Mouse (Mus musculus): ENCODE measurements at regions not wholly inside any gene's neighbourhood (a gene's known extent, or its start where the extent isn't known, plus 50 kb on each side); places are given as distances from the start of the nearest gene placed in this dataset.

GRCm38 (mm10) chr8:113300273-113300843 lies 335.0 kb upstream of the Mon1b start:
- in situ Hi-C loops (cut with MboI; ENCODE audit: low sequenced_read_pairs in 2 of 2, unreplicated experiment in 2 of 2) = no loop called here

GRCm38 (mm10) chr8:113303426-113303825 lies 332.0 kb upstream of the Mon1b start:
- no peak for DNase-seq (ENCODE audit: low read depth, low spot score)
- in situ Hi-C loops (cut with MboI; ENCODE audit: low sequenced_read_pairs in 2 of 2, unreplicated experiment in 2 of 2) = no loop called here

More at GRCm38 (mm10) chr8:113300273-113300843, 335.0 kb upstream of the Mon1b start:
- no peaks in the 10 kb centered on the region for H3K9me3 ChIP-seq (ENCODE audit: control insufficient read depth, insufficient read depth, low read depth, low read length)
- H3K4me3 ChIP-seq (ENCODE audit: insufficient read depth in 1 of 2, low read depth in 1 of 2, low read length in 2 of 2, poor library complexity in 1 of 2, severe bottlenecking in 1 of 2) = no peak overlapping the region
- H3K36me3 ChIP-seq (ENCODE audit: control insufficient read depth, insufficient read depth, low read length, poor library complexity, severe bottlenecking) = no peaks in the 10 kb centered on the region
- DNase-seq (ENCODE audit: low read depth, low spot score) = no peak
- no peak overlapping the region for H3K27ac ChIP-seq (ENCODE audit: insufficient read depth, low read depth, low read length, poor library complexity, severe bottlenecking)
- H3K4me1 ChIP-seq (ENCODE audit: control insufficient read depth in 2 of 2, insufficient read depth in 2 of 2, low read length in 2 of 2, poor library complexity in 1 of 2) = no peaks in the 10 kb centered on the region
- TF ChIP-seq MAFK (IDR thresholded peaks at IDR 0.05; ENCODE audit: insufficient read depth, low read depth, low read length) (no peak), HCFC1 (IDR thresholded peaks at IDR 0.05; ENCODE audit: borderline replicate concordance, insufficient read depth, low read length) (no peak), ZNF384 (IDR thresholded peaks at IDR 0.05; ENCODE audit: low read depth, low read length) (no peak), ZC3H11A (IDR thresholded peaks at IDR 0.05; ENCODE audit: borderline replicate concordance, low read depth, low read length) (no peak), CHD2 (IDR thresholded peaks at IDR 0.05; ENCODE audit: low read depth, low read length) (no peak)
- no peak overlapping the region for H3K9ac ChIP-seq (ENCODE audit: insufficient read depth, low read depth, low read length, poor library complexity, severe bottlenecking)

GRCm38 (mm10) chr8:113317169-113317568 lies 318.2 kb upstream of the Mon1b start:
- no peaks in the 10 kb centered on the region for H3K36me3 ChIP-seq (ENCODE audit: control insufficient read depth, insufficient read depth, low read length, poor library complexity, severe bottlenecking)
- TF ChIP-seq CHD2 (IDR thresholded peaks at IDR 0.05; ENCODE audit: low read depth, low read length) (no peak), HCFC1 (IDR thresholded peaks at IDR 0.05; ENCODE audit: borderline replicate concordance, insufficient read depth, low read length) (no peak), ZC3H11A (IDR thresholded peaks at IDR 0.05; ENCODE audit: borderline replicate concordance, low read depth, low read length) (no peak), ZNF384 (IDR thresholded peaks at IDR 0.05; ENCODE audit: low read depth, low read length) (no peak), MAFK (IDR thresholded peaks at IDR 0.05; ENCODE audit: insufficient read depth, low read depth, low read length) (no peak)
- no peak overlapping the region for H3K9ac ChIP-seq (ENCODE audit: insufficient read depth, low read depth, low read length, poor library complexity, severe bottlenecking)
- in situ Hi-C loops (cut with MboI; ENCODE audit: low sequenced_read_pairs in 2 of 2, unreplicated experiment in 2 of 2) = no loop called here
- no peaks in the 10 kb centered on the region for H3K4me1 ChIP-seq (ENCODE audit: control insufficient read depth in 2 of 2, insufficient read depth in 2 of 2, low read length in 2 of 2, poor library complexity in 1 of 2)
- no peaks in the 10 kb centered on the region for H3K9me3 ChIP-seq (ENCODE audit: control insufficient read depth, insufficient read depth, low read depth, low read length)
- DNase-seq (ENCODE audit: low read depth, low spot score) = no peak
- no peak overlapping the region for H3K4me3 ChIP-seq (ENCODE audit: insufficient read depth in 1 of 2, low read depth in 1 of 2, low read length in 2 of 2, poor library complexity in 1 of 2, severe bottlenecking in 1 of 2)
- H3K27ac ChIP-seq (ENCODE audit: insufficient read depth, low read depth, low read length, poor library complexity, severe bottlenecking) = no peak overlapping the region

More at GRCm38 (mm10) chr8:113303426-113303825, 332.0 kb upstream of the Mon1b start:
- Histone ChIP-seq H3K4me1 (ENCODE audit: control insufficient read depth in 2 of 2, insufficient read depth in 2 of 2, low read length in 2 of 2, poor library complexity in 1 of 2) (no peaks in the 10 kb centered on the region), H3K27ac (ENCODE audit: insufficient read depth, low read depth, low read length, poor library complexity, severe bottlenecking) (no peak overlapping the region), H3K9ac (ENCODE audit: insufficient read depth, low read depth, low read length, poor library complexity, severe bottlenecking) (no peak overlapping the region), H3K36me3 (ENCODE audit: control insufficient read depth, insufficient read depth, low read length, poor library complexity, severe bottlenecking) (no peaks in the 10 kb centered on the region), H3K9me3 (ENCODE audit: control insufficient read depth, insufficient read depth, low read depth, low read length) (no peaks in the 10 kb centered on the region), H3K4me3 (ENCODE audit: insufficient read depth in 1 of 2, low read depth in 1 of 2, low read length in 2 of 2, poor library complexity in 1 of 2, severe bottlenecking in 1 of 2) (no peak overlapping the region)
- TF ChIP-seq ZC3H11A (IDR thresholded peaks at IDR 0.05; ENCODE audit: borderline replicate concordance, low read depth, low read length) (no peak), ZNF384 (IDR thresholded peaks at IDR 0.05; ENCODE audit: low read depth, low read length) (no peak), MAFK (IDR thresholded peaks at IDR 0.05; ENCODE audit: insufficient read depth, low read depth, low read length) (no peak), HCFC1 (IDR thresholded peaks at IDR 0.05; ENCODE audit: borderline replicate concordance, insufficient read depth, low read length) (no peak), CHD2 (IDR thresholded peaks at IDR 0.05; ENCODE audit: low read depth, low read length) (no peak)

GRCm38 (mm10) chr8:113331576-113331975 lies 303.8 kb upstream of the Mon1b start:
- no peaks in the 10 kb centered on the region for H3K36me3 ChIP-seq (ENCODE audit: control insufficient read depth, insufficient read depth, low read length, poor library complexity, severe bottlenecking)
- no peaks in the 10 kb centered on the region for H3K4me1 ChIP-seq (ENCODE audit: control insufficient read depth in 2 of 2, insufficient read depth in 2 of 2, low read length in 2 of 2, poor library complexity in 1 of 2)
- TF ChIP-seq CHD2 (IDR thresholded peaks at IDR 0.05; ENCODE audit: low read depth, low read length) (no peak), ZNF384 (IDR thresholded peaks at IDR 0.05; ENCODE audit: low read depth, low read length) (no peak), ZC3H11A (IDR thresholded peaks at IDR 0.05; ENCODE audit: borderline replicate concordance, low read depth, low read length) (no peak), HCFC1 (IDR thresholded peaks at IDR 0.05; ENCODE audit: borderline replicate concordance, insufficient read depth, low read length) (no peak), MAFK (IDR thresholded peaks at IDR 0.05; ENCODE audit: insufficient read depth, low read depth, low read length) (no peak)
- in situ Hi-C loops (cut with MboI; ENCODE audit: low sequenced_read_pairs in 2 of 2, unreplicated experiment in 2 of 2) = no loop called here
- no peak overlapping the region for H3K9ac ChIP-seq (ENCODE audit: insufficient read depth, low read depth, low read length, poor library complexity, severe bottlenecking)
- no peak for DNase-seq (ENCODE audit: low read depth, low spot score)
- no peak overlapping the region for H3K4me3 ChIP-seq (ENCODE audit: insufficient read depth in 1 of 2, low read depth in 1 of 2, low read length in 2 of 2, poor library complexity in 1 of 2, severe bottlenecking in 1 of 2)
- no peak overlapping the region for H3K27ac ChIP-seq (ENCODE audit: insufficient read depth, low read depth, low read length, poor library complexity, severe bottlenecking)
- H3K9me3 ChIP-seq (ENCODE audit: control insufficient read depth, insufficient read depth, low read depth, low read length) = no peaks in the 10 kb centered on the region

Measured in ES-E14 (cell line).